Mouse (Mus musculus) neutrophil, adult 5-6 weeks (primary cell): Measurements from ENCODE around the gene Ctdspl. TPM values are rescaled to one million over a fixed set of nuclear protein-coding genes. Genes with fewer than 3 reads are reported as not detected.

Experiments used
- ATAC-seq: fragments of 151-379, 151-347 bp; 2 replicates; pipeline ENCODE4 v1.8.0; 2017; ENCODE audit warnings: mild to moderate bottlenecking, moderate TSS enrichment; ENCODE audit not compliant: insufficient number of reproducible peaks, poor library complexity, low FRiP score, severe bottlenecking; ENCODE audit errors: extremely low read depth
- total RNA-seq: library from RNA; stranded (forward); fragments of 200-1000 nt; gene quantifications from 2 replicates; pipeline ENCODE4 v1.2.3, GENCODE M21; 2017

Gene Ctdspl
- total RNA-seq, 1 experiment from 2014 or later, result 0.35 TPM

- no peak for ATAC-seq
These were observed 14.4 kb downstream of the Ctdspl start for GRCm38 (mm10) chr9:118940591-118941207.

DNA sequence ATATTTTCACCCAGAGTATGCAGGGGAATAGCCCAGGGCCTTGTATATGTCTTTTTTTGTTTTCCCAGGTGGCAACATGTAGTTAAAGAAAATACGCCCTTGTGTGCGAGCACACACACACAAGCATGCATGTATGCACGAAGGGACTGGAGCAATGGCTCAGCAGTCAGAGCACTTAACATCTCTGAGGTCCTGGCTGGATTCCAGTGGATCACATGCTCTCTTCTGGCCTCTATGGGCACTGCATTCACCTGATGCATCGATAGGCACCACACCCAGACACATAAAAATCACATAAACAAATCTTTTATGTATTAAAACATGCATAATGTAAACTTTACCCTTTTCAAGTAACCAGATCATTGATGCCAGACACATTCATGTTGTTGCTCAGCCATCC lies 15.8 kb downstream of the Ctdspl start:
- ATAC-seq, result no peak

DNA sequence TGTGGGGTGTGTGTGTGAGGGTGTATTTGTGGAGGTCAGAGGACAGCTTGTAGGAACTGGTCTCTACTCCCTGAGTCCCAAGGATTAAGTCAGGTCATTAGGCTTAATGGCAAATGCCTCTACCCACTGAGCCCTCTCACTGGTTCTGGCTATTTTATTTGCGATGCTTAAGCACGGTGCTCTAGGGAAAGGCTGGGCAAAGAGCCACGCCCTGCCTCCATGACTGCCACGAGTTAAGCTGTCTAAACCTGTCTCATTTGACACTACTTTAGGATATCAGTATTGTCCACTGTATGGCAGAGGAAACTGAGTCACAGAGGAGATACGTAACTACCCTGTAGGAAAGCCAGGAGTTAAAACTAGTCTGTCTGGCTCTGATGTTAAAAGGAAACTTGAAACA lies 17.7 kb downstream of the Ctdspl start:
- no peak for ATAC-seq

- ATAC-seq, result no peak
These were observed 18.1 kb downstream of the Ctdspl start for GRCm38 (mm10) chr9:118944388-118944787.

- ATAC-seq, result no peak
These were observed 22.2 kb downstream of the Ctdspl start for GRCm38 (mm10) chr9:118948486-118948885.

- no peak for ATAC-seq
These were observed 22.9 kb downstream of the Ctdspl start for GRCm38 (mm10) chr9:118949124-118949523.

GRCm38 (mm10) chr9:118949654-118950053 lies 23.4 kb downstream of the Ctdspl start:
- ATAC-seq, result no peak

DNA sequence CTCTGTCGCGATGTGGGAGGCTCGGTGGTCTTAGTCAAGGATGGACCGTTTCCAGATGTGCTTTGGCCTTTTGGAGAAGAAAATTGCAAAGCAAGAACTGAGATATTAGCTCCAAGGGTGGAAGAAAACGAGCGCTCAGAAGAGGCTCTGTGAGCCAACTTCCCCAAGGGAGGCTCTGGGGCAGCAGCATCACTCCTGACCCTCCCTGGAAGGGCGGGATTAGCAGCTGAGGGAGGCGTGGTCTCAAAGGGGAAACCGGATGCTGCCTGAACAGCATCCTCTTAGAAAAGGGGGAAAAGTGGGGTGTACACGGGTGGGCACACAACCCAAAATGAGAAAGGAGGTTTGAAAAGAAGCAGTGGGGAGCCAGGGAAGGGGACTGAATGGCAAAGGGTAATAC lies 23.8 kb downstream of the Ctdspl start:
- no peak for ATAC-seq

DNA sequence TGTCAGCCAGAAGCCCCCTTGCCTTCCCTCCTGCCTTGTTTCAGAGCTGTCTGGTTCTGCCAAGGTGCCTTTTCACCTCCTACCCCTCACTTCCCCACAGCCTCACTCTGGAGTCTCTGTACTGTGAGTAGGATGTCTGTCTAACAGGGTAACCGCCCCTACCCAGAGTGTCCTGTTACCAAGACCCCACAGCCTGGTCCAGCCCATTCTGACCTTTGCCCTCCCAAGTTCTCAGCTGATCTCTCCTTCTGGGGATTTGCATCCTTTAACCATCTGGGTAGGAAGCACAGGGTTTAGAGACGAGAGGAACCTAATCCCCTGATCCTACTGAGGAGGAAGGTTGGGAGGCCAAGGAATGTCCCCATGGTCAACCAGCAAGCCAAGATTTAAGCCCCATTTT lies 24.5 kb downstream of the Ctdspl start:
- no peak for ATAC-seq

GRCm38 (mm10) chr9:118951381-118951780 lies 25.1 kb downstream of the Ctdspl start:
- no peak for ATAC-seq

DNA sequence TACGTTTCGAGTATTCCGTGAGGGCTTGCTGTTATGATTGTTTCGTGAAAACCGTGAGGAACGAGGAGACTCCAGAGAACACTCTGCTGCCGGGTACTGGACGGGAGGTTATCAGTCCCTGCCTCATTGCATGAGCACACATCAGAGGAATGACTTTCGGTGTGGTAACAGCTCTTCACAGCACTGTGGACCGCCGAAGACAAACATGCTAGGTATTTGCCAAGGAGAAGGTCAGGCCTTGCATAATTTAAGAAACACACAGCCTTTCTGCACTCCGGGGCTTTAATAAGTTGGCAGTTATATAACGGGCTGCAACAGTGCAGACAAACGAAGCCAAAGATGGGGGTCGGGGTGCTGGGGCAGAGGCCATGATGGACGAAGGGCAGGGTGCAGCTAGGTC lies 25.9 kb downstream of the Ctdspl start:
- no peak for ATAC-seq

DNA sequence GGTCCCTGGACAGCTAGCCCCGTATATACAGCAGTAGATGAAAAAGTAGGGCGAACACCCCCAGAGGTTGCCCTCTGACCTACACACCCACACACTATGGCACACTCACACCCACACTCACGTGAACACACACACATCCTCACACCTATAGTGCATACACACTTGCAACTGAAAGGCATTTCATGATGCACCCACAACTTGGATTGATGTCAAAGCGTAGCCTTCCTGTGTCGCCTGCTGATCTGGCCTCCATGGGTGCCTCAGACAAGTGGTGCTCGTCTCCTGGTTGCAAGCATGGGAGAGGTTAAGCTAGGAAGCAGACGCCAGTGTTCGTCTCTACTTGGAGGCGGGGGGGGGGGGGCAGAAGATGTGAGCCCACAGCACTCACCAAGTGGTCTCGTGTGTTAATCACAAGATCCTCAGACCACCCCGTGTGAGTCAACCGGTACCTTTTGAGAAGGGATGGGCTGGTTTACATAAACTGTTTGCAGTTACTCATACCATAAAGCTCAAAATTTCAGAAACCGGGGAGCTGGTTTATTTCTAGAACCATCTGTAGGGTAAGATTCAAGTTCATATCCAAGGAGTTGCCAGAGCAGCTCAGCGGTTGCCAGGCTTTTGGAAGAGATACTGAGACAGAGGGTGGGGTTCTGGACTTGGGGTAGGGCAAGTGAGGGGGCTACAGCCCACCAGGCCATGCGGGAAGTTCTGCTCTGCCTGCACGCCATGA lies 27.4 kb downstream of the Ctdspl start:
- ATAC-seq, result no peak

DNA sequence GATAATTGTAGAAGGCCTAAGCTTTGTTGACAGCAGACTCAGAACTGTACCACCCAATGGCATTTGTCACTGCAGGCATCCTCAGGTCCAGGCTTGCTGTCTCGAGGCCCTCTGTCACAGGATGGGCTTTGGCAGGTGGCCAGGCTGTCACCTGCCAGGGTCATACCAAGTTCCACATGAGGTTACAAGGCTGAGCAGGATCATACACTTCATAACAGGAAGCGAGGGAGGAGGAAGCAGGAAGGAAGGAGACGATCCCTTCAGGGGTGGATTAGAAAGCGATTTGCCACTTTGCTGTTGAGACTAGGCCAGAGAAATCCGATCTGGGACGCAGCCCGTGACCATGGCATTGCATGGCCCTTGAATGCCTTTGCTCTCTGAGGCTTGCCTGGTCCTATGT lies 32.5 kb downstream of the Ctdspl start:
- ATAC-seq, result no peak

DNA sequence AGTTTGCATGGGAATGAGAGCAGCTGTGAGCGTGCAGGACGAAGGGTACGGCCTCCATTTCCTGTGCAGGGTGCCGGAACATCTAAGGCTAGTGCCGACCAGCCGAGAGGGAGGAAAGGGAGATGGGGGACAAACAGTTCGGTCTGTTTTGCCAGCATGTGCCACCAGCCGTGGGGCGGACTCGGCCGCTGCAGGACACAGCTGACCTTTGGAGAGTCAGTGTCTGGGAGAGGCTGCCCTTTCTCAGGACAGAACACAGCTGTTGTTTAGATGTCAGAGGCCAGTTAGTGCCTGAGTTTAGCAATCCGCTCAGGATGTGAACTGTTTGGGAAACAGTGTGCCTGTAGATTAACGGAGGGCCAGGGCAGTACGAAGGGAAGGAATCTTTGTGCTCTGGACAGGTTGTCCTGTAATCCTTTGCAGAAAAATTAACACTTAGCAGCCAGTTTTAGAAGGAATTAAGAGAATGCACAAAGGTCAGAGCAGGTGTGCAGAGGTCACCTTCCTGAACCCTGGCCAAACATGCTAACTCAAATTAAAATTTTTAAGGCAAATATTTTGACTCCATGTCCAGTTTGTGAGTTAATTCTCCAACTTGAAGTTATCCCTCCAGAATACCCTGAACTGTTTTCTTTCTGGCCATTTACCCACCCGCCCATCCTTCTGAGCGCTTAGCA lies 34.3 kb downstream of the Ctdspl start:
- ATAC-seq, result no peak

- no peak for ATAC-seq
These were observed 36.9 kb downstream of the Ctdspl start for GRCm38 (mm10) chr9:118963149-118963548.

- no peak for ATAC-seq
These were observed 38.2 kb downstream of the Ctdspl start for GRCm38 (mm10) chr9:118964263-118965034.

- ATAC-seq, result no peak
These were observed 43.6 kb downstream of the Ctdspl start for GRCm38 (mm10) chr9:118969810-118970209.

DNA sequence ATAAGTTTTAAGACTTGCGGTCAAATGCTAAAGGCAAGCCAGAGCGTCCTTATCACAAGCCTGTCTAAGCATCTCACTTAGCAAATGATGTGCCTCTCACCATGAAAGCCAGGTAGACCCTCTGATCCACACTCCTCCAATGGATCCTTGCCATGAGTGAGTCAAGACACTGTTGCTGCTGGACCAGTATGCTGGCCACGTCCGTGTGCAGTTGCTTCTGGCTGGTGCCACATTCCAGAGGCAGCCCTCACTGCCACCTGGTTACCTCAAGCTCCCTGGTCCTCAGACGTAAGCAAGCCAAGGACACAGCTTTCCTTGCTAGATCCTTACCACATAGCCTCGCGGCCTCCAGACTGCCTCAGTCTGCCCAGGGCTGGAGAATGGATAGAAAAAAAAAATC lies 46.8 kb downstream of the Ctdspl start:
- ATAC-seq, result no peak

GRCm38 (mm10) chr9:118973566-118973965 lies 47.3 kb downstream of the Ctdspl start:
- ATAC-seq, result no peak

DNA sequence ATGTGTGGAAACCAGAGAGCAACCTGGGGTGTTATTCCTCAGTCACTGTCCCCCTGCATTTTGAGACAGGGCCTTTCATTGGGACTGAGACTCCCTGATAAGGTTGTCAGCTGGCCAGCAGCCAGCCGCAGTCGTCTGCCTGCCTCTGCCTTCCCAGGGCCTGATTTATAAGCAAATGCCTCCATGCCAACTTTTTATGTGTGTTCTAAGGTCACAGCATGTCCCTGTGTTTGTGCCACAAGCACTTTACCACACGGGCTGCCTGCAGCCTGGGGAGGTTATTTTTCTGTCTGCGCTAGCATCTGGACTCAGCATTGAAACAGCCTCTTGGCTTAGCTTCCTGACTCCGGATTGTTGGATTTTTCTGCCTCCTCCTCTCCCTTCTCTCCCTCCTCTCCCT lies 47.9 kb downstream of the Ctdspl start:
- no peak for ATAC-seq
